Mouse (Mus musculus): ENCODE measurements at regions not wholly inside any gene's neighbourhood (a gene's known extent, or its start where the extent isn't known, plus 50 kb on each side); places are given as distances from the start of the nearest gene placed in this dataset.
"Not testable (repeated sequence)": the region's sequence is repeated elsewhere in the genome, so short reads cannot be mapped to it uniquely, and the experiment has no call there.

DNA sequence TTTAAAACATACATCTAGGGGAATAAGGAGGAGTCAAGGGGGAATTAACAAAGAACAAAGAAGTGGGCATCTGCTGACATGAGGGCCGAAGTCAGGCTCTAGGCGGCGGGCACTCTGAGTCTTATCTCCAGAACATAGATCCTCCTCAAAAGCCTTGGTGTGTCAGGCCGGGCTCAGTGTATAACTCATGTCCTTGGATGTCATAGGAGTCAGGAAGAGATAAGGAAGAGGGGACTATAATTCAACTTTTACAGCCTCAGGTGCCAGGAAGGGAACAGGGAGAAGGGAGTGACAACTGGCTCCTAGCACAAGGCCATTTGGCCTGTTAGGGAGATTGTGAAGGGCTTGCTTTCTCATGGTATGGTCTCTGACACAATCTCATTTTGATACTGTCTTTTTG is 185.9 kb upstream of the Ube2e2 start:
- not testable (repeated sequence) for DNase-seq (ENCODE audit: low spot score)

DNA sequence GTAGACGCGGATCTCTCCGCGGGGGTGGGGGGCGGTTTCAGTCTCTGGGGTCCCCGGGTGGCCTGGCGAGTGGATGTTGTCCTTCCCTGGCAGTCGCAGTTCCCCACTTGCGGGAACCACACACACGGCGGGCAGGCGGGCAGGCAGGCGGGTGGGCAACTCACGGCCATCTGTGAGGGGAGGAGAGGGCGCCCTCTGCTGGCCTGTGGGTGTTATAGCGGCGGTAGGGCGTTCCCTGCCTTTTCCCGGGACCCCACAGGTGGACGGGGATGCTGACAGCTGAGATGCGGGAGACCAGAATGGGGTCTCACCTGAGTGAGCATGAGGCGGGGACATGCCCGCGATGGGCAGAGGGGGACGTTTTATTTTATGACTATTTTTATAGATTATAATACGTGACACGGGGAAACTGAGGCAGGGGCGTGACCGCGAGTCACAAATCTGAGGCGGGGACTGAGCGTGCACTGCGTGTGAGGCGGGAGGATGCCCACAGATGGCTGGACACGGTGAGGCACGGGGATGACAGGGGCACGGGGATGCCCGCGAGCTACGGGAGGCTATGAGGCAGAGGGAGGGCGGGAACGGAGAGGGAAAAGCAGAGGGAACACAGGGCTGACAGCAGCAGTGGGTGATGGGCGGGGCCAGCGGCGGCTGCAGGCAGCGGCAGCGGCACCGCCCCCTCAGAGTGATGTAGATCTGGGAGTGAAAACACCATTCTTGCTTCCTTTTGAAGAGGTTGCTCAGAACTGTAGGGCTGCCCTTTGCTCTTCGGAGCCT is 148.1 kb upstream of the Ube2e2 start:
- peak; percentile 78 for DNase-seq (ENCODE audit: low spot score)

DNA sequence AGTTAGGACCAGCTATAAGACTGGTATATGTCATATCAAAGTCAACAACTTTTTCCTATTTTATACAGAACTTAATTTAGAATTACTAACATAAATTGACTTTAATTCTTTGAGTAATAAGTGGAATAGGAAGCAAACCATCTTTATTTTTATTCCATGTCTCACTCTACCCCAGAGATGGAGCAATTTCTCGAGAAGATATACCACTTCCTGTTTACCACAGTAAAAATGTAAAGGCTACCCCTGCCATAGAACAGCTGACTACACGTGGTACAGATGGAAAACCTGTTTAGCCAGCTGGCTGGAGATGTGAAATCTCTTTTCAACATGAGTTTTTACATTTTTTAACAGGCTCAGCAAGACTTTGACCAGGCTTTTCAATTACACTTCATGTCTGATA is 126.0 kb upstream of the Ube2e2 start:
- no peak for DNase-seq (ENCODE audit: low spot score)

DNA sequence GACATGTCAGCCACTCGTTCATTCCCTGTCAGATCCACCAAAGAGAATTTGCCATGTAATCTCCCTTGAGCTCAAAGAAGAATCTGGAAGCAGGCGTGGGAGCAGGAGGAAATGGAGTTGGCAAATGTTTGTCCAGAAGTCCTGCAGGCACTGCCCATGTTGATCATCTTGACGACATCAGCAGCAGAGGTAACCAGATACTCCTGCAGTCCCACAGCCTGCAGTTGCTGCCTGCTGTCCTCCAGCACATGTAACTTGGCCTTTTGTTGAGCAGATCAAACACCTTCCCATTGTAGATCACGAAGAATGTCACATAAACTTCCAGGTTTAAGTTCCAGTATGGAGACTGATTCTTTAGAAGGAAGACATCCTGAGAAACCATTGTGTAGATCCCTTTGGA is 121.3 kb upstream of the Ube2e2 start:
- no peak for DNase-seq (ENCODE audit: low spot score)

DNA sequence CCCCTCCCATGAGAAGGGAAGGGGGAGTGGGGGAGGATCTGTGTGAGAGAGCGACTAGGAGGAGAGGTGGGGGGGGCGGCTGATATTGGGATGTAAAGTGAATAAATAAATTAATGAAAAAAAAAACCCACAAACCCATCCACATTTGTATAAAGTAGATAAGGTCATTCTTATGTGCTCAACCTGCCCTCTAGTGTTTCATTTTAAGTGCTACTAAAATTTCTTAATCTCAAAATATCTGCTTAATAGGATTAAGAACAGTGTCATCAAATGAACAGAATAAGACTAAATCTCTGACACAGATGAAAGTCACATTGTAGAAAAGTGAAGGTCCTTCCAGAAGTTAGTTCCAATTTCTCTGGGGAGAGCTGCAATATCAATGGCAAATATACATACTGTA is 119.5 kb upstream of the Ube2e2 start:
- DNase-seq (ENCODE audit: low spot score) = not testable (repeated sequence)

DNA sequence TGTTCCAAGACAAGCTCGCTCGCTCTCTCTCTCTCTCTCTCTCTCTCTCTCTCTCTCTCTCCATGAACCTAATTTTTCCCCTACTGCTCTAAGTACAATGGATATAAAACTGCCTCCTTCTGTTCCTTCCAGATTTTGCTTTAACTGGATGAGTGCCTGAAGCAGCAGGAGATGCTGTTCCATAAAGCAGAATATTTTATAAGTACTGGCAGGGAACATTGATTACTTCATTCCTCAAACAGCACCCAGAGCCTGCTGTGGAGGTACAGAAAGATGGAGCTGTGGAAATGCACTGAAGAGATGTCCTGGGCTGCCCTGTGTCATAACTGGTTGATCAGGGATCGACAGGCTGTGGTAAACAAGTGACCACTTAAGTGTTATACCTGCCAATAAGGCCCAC is 89.8 kb upstream of the Ube2e2 start:
- DNase-seq (ENCODE audit: low spot score) = no peak

DNA sequence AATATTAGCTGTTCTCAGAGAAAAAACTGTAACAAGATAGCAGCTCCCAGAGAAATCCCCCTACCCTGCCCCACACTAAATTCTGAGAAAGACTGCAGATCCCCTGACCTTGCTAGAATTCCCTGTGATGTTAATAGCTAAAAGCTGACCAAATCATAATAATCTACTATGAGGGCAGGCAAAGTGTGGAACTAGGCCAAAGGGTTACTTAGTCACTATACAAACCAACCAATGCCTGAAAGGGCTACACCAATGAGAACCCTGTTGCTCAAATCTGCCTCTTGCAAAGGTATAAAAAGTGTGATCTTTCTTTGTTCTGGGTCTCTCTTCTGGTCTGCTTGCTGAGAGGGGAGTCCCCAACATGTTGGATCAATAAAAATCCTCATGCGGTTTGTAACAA is 69.8 kb upstream of the Ube2e2 start:
- no peak for DNase-seq (ENCODE audit: low spot score)

DNA sequence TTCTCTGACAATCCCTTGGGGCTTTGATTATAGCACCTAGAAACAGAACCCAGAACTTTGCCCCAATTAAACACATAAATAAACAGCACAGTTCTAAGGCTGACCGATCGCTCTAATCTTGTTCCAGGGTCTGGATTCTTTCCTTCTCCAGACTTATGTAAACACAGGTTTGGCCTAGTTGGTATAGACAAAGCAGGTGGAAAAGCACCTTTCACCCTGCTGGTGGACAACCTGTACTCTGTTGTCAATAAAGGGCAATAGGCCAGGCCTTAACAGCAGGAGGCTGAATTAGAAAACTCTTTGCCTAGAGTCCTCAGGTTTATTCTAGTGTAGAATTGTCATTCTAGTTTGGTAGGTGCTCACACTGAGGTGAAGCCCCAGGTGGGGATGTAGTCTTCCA is 69.2 kb upstream of the Ube2e2 start:
- no peak for DNase-seq (ENCODE audit: low spot score)

Data from testis, postnatal 10 days (tissue).